Mouse (Mus musculus): ENCODE measurements at regions not wholly inside any gene's neighbourhood (a gene's known extent, or its start where the extent isn't known, plus 50 kb on each side); places are given as distances from the start of the nearest gene placed in this dataset.

DNA sequence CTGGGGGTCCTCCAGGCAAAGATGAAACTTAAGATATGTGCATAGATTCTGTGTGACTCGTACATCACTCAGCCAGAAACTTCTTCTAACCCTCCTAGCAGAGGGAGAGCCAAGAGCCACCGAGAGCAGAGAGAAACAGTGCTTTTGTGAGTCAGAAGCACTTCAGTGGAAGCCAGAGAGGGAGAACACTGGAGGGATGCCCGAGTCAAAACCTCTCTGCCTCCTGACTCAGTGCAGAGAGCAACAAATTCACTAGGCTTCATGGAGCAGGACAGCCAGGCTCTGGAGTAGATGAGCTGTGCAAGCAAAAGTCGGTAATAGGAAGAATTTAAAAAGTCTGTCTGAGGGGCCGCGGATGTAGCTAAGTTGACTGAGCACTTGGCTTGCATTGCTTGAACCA is 245.0 kb downstream of the Sox9 start:
- no peak for DNase-seq (ENCODE audit: low read depth in 1 of 2, low spot score in 2 of 2)

GRCm38 (mm10) chr11:113028235-113028919 is 246.4 kb downstream of the Sox9 start:
- no peak for DNase-seq (ENCODE audit: low read depth in 1 of 2, low spot score in 2 of 2)

- DNase-seq (ENCODE audit: low read depth in 1 of 2, low spot score in 2 of 2): no peak
Observed at GRCm38 (mm10) chr11:113031405-113031804, 249.4 kb downstream of the Sox9 start.

- no peak for DNase-seq (ENCODE audit: low read depth in 1 of 2, low spot score in 2 of 2)
Observed at GRCm38 (mm10) chr11:113032487-113033228, 250.6 kb downstream of the Sox9 start.

GRCm38 (mm10) chr11:113034911-113035310 is 252.9 kb downstream of the Sox9 start:
- DNase-seq (ENCODE audit: low read depth in 1 of 2, low spot score in 2 of 2): no peak

DNA sequence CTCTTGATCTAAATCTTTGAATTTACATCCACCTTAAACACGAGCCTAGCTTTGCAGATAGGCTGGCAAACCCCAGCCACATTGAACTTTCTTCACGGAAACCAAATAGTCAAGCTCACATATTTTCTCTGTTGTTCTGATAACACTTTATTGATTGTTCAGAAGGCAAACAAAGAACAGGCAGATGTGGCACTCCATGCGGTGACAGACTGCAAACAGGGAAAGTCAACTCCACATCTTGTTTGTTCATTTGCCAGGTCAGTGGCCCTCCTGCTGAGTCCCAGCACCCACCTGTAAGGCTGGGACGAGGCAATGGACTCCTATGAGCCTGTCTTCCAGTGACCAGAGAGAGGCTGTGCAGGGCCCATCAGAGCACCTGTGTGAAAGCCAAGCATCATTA is 255.7 kb downstream of the Sox9 start:
- no peak for DNase-seq (ENCODE audit: low read depth in 1 of 2, low spot score in 2 of 2)

- DNase-seq (ENCODE audit: low read depth in 1 of 2, low spot score in 2 of 2): no peak
Observed at GRCm38 (mm10) chr11:113042710-113043109, 260.7 kb downstream of the Sox9 start.

- DNase-seq (ENCODE audit: low read depth in 1 of 2, low spot score in 2 of 2): no peak
Observed at GRCm38 (mm10) chr11:113046200-113047051, 264.4 kb downstream of the Sox9 start.

- DNase-seq (ENCODE audit: low read depth in 1 of 2, low spot score in 2 of 2): no peak
Observed at GRCm38 (mm10) chr11:113048158-113048557, 266.1 kb downstream of the Sox9 start.

GRCm38 (mm10) chr11:113049593-113049992 is 267.6 kb downstream of the Sox9 start:
- DNase-seq (ENCODE audit: low read depth in 1 of 2, low spot score in 2 of 2): no peak

DNA sequence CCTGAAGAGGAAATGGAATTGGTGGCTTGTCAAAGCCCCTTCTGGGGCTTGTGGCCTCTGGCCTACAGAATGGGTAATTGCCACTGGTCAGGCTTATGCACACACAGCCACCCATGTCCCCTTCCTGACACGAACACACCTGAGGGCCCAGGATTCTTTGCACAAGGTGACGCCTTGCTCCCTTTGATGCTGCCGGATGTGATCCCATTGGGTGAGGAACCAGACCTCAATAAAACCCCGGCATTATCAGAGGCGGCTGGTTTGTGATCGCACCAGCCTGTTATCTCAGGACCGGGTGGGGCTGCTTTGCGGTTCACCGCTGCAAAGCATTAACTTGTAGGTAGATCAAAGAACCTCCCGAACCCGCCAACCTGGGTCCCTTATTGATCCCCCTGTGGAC is 270.5 kb downstream of the Sox9 start:
- no peak for DNase-seq (ENCODE audit: low read depth in 1 of 2, low spot score in 2 of 2)

GRCm38 (mm10) chr11:113056042-113056632 is 274.1 kb downstream of the Sox9 start:
- DNase-seq (ENCODE audit: low read depth in 1 of 2, low spot score in 2 of 2): no peak

DNA sequence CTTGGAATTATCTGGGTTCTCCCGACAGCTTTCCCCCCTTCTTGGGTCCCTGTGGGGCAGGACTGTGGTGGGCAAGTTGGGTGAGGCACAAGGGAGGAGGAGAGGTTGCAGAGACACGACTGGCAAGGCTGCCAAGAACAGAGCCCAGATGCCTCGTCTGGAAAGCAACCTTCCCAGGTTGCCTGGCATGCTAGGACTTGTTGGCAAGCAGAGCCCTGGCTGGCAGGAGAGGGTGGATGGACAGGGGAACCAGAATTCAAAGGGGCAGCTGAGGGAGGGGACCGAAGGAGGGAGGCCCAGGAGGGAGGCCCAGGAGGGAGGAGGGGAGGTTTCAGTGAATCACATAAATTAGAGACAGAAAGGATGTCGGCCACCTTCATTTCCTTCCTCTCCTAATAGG is 274.8 kb downstream of the Sox9 start:
- no peak for DNase-seq (ENCODE audit: low read depth in 1 of 2, low spot score in 2 of 2)

- no peak for DNase-seq (ENCODE audit: low read depth in 1 of 2, low spot score in 2 of 2)
Observed at GRCm38 (mm10) chr11:113070365-113070764, 288.3 kb downstream of the Sox9 start.

GRCm38 (mm10) chr11:113071942-113072341 is 289.9 kb downstream of the Sox9 start:
- DNase-seq (ENCODE audit: low read depth in 1 of 2, low spot score in 2 of 2): no peak

- no peak for DNase-seq (ENCODE audit: low read depth in 1 of 2, low spot score in 2 of 2)
Observed at GRCm38 (mm10) chr11:113074328-113074727, 292.3 kb downstream of the Sox9 start.

DNA sequence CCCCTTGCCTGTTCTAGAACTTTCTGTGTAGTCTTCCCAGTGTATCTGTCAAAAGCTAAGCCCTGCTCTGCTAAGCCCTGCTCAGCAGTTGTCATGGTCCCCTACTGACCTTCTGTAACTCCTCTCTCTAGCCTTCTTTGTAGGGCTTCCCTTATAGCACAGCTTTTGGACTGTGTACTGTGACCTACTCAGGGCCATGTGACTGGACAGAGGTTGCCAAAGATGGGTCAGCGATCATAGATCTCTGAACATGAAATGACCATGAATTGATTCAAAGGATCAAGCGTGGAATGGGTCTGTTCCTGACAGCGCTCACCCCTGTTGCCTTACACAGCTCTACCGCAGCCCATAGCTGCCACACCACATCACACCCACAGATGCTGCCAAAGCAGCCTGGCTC is 294.3 kb downstream of the Sox9 start:
- no peak for DNase-seq (ENCODE audit: low read depth in 1 of 2, low spot score in 2 of 2)

DNA sequence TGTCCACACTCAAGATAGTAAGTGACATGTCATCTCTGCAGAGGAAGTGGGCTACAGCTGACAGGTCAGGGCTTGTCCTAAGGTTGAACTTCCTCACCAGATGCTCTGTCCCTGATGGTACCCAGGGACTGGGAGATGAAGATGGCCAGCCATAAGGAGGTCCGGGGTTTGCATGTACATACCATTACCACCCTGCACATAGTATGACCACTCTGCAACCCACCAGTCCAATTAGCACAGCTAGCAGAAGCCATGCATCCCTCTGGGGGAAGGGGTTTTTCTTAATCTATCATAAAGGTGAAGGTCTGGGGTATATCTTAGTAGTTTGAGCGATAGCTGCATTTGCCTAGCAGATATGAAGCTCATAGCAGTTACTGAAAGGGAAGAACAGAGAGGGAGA is 298.3 kb downstream of the Sox9 start:
- no peak for DNase-seq (ENCODE audit: low read depth in 1 of 2, low spot score in 2 of 2)

GRCm38 (mm10) chr11:113084442-113084841 is 302.4 kb downstream of the Sox9 start:
- no peak for DNase-seq (ENCODE audit: low read depth in 1 of 2, low spot score in 2 of 2)

- DNase-seq (ENCODE audit: low read depth in 1 of 2, low spot score in 2 of 2): no peak
Observed at GRCm38 (mm10) chr11:113085556-113085955, 303.5 kb downstream of the Sox9 start.

- DNase-seq (ENCODE audit: low read depth in 1 of 2, low spot score in 2 of 2): no peak
Observed at GRCm38 (mm10) chr11:113087084-113087483, 305.1 kb downstream of the Sox9 start.
